Mouse (Mus musculus) kidney, embryonic 14.5 days (tissue): ENCODE data around the gene Asap2. TPM values are rescaled to one million over a fixed set of nuclear protein-coding genes. Genes with fewer than 3 reads are reported as not detected.

ENCODE experiments used
- ATAC-seq: fragments of 200-750 bp; cut with Nextera tagmentation; 2 replicates; pipeline ENCODE4 v1.8.0; 2017; ENCODE audit warnings: moderate number of reproducible peaks, mild to moderate bottlenecking, moderate TSS enrichment, moderate library complexity; ENCODE audit not compliant: low FRiP score, low TSS enrichment
- H3K27ac ChIP-seq: fragments of 300-500 bp; sonication (generic); 2 replicates; pipeline ENCODE4 v1.5.1; 2014; ENCODE audit warnings: low read depth, mild to moderate bottlenecking, low read length, moderate library complexity, mixed read lengths
- H3K27me3 ChIP-seq: fragments of 300-500 bp; sonication (generic); 2 replicates; pipeline ENCODE4 v1.6.1; 2014; ENCODE audit warnings: mild to moderate bottlenecking, low read length; ENCODE audit not compliant: control insufficient read depth, insufficient read depth
- H3K36me3 ChIP-seq: fragments of 300-500 bp; sonication (generic); 2 replicates; pipeline ENCODE4 v1.6.1; 2014; ENCODE audit warnings: low read length, mixed read lengths; ENCODE audit not compliant: control insufficient read depth, insufficient read depth
- H3K4me1 ChIP-seq: fragments of 300-500 bp; sonication (generic); 2 replicates; pipeline ENCODE4 v1.6.1; 2014; ENCODE audit warnings: low read length, mixed read lengths; ENCODE audit not compliant: control insufficient read depth, insufficient read depth
- H3K4me2 ChIP-seq: fragments of 300-500 bp; sonication (generic); replicated peaks from 2 replicates; pipeline ENCODE4 v1.6.1; 2014; ENCODE audit warnings: low read depth, mild to moderate bottlenecking, low read length
- H3K4me3 ChIP-seq: fragments of 300-500 bp; sonication (generic); 2 replicates; pipeline ENCODE4 v1.5.1; 2014; ENCODE audit warnings: mild to moderate bottlenecking, low read length
- H3K9ac ChIP-seq: fragments of 300-500 bp; sonication (generic); 2 replicates; pipeline ENCODE4 v1.6.1; 2014; ENCODE audit warnings: low read depth, mild to moderate bottlenecking, low read length, moderate library complexity
- H3K9me3 ChIP-seq: fragments of 300-500 bp; sonication (generic); 2 replicates; pipeline ENCODE4 v1.6.1; 2016; ENCODE audit warnings: low read length; ENCODE audit not compliant: control insufficient read depth
- WGBS: fragments of 180-500 bp; shearing (Covaris S2); extraction: QIAGEN DNeasy Blood & Tissue Kit; methylation state at CpG from one replicate; pipeline ENCODE4 v1.1.7; 2014; 5-methylcytosine and 5-hydroxymethylcytosine counted together
- polyA plus RNA-seq: library from polyadenylated mRNA; unstranded; fragments of >200 nt; fragmentation: Nextera tagmentation; extraction: Ambion mirVana; gene quantifications from 2 replicates; pipeline ENCODE4 v1.2.1, GENCODE M21; 2014

Gene Asap2
- polyA plus RNA-seq, 1 experiment from 2014 or later, result 15.0 TPM

DNA sequence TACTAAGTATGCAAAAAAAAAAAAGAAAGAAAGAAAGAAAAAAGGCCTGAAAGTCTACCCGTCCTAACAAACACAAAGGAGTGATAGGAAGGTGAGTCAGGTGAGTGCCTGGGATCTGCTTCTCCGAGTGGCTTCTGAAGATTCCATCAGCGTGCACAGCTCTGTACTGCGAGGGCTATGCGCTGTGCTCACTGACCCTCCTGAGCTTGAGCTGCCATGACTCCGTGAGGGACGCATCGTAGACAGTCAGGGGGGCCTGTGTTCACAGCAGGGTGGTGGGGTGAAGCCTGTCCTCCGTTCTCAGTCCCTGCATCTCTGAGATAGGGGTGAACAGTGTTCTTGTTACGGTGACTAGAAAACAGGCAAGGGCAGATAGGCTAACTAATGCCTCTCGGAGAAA is 308.6 kb downstream of the Asap2 start:
- no peaks in the 10 kb centered on the region for H3K4me1 ChIP-seq
- no peaks in the 10 kb centered on the region for H3K9me3 ChIP-seq
- no peak overlapping the region for H3K9ac ChIP-seq
- H3K27ac ChIP-seq, result no peak overlapping the region
- peaks cover 94% of the 10 kb centered on the region for H3K36me3 ChIP-seq
- 96% methylated on average over 11 of the region's 11 CpGs for WGBS
- no peak overlapping the region for H3K4me2 ChIP-seq
- no peak overlapping the region for H3K4me3 ChIP-seq
- no peaks in the 10 kb centered on the region for H3K27me3 ChIP-seq
- no peak for ATAC-seq

DNA sequence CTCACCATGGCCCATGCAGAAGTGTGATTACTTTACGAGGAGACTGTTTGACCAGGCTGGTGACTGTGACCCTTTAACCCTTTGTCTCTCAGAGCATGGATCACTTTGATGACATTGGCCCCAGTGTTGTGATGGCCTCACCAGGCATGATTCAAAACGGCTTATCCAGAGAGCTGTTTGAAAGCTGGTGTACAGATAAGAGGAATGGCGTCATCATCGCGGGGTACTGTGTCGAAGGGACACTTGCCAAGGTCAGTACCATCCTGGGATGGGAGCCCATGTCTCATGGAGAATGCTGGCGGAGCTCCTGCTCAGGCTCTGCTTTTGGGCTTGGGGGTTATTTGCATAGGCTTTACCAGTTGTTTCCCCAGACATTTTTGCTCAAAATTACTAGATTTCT is 311.1 kb downstream of the Asap2 start:
- no peak for ATAC-seq
- Histone ChIP-seq H3K9ac (no peak overlapping the region), H3K36me3 (peaks cover 90% of the 10 kb centered on the region), H3K9me3 (no peaks in the 10 kb centered on the region), H3K4me2 (no peak overlapping the region), H3K27me3 (no peaks in the 10 kb centered on the region), H3K4me1 (no peaks in the 10 kb centered on the region), H3K4me3 (no peak overlapping the region), H3K27ac (no peak overlapping the region)
- WGBS, result 88% methylated on average over 7 of the region's 7 CpGs

DNA sequence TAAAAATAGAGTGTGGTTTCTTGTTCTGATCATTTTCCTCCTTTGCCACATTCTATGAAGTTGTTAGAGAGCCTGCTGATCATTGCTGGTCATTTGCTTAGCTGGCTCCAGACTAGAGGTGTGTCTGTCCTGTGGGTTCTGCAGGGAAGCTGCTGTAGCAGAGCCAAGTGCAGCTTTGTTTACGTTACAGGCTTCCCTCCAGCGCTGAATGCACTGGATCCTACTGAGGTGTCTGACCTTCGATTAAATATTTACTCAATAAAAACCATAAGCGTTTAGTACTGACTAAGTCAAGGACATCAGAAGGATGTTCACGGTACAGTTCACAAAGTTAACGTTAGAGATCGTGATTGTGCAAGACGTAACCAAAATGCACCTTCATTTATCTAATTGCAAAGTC is 311.7 kb downstream of the Asap2 start:
- Histone ChIP-seq H3K4me3 (no peak overlapping the region), H3K9ac (no peak overlapping the region), H3K4me2 (no peak overlapping the region), H3K27ac (no peak overlapping the region), H3K4me1 (no peaks in the 10 kb centered on the region), H3K36me3 (peaks cover 90% of the 10 kb centered on the region), H3K27me3 (no peaks in the 10 kb centered on the region), H3K9me3 (no peaks in the 10 kb centered on the region)
- ATAC-seq, result no peak
- 81% methylated on average over 8 of the region's 8 CpGs for WGBS

DNA sequence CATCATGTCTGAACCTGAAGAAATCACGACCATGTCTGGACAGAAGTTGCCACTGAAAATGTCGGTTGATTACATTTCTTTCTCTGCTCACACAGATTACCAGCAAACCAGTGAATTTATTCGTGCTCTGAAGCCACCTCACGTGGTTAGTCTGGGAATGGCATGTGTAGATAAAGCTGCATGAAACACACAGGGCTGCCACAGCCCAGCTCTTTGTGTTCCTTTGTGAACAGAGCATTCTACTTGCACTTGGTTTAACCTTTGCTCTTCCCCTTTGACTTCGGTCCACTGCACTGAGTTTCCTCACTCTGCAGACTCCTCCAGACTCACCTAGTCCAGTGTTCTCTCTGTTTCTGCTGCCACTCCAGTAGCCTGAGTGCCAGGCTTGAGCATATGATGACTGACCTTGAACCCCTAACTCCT is 312.1 kb downstream of the Asap2 start:
- Histone ChIP-seq H3K4me1 (no peaks in the 10 kb centered on the region), H3K4me3 (no peak overlapping the region), H3K27ac (no peak overlapping the region), H3K27me3 (no peaks in the 10 kb centered on the region), H3K9ac (no peak overlapping the region), H3K4me2 (no peak overlapping the region), H3K36me3 (peaks cover 90% of the 10 kb centered on the region), H3K9me3 (no peaks in the 10 kb centered on the region)
- 88% methylated on average over 5 of the region's 5 CpGs for WGBS
- no peak for ATAC-seq

DNA sequence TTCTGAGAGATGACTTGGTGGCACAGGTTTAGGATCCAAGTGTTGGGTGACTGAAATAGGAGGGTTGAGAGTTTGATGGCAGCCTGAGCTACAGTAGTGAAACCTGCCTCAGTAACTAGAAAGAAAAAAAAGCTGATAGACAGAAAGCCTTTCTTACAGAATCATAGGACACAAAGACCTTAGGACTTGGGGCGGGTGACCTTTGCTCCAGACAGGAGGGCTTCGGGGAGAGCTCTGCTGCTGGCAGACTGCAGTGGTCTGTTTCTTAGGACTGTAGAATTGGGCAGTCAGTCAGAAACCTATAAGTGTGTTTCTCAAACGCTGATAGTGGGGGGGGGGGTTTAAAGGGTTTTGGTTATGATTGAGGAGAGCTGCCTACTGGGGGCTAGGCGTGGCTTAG is 315.5 kb downstream of the Asap2 start:
- ATAC-seq, result no peak
- no peak overlapping the region for H3K9ac ChIP-seq
- no peak overlapping the region for H3K4me2 ChIP-seq
- 89% methylated on average over 4 of the region's 4 CpGs for WGBS
- no peak overlapping the region for H3K27ac ChIP-seq
- no peak overlapping the region for H3K4me3 ChIP-seq
- H3K27me3 ChIP-seq, result no peaks in the 10 kb centered on the region
- H3K4me1 ChIP-seq, result no peaks in the 10 kb centered on the region
- peaks cover 90% of the 10 kb centered on the region for H3K36me3 ChIP-seq
- H3K9me3 ChIP-seq, result no peaks in the 10 kb centered on the region

DNA sequence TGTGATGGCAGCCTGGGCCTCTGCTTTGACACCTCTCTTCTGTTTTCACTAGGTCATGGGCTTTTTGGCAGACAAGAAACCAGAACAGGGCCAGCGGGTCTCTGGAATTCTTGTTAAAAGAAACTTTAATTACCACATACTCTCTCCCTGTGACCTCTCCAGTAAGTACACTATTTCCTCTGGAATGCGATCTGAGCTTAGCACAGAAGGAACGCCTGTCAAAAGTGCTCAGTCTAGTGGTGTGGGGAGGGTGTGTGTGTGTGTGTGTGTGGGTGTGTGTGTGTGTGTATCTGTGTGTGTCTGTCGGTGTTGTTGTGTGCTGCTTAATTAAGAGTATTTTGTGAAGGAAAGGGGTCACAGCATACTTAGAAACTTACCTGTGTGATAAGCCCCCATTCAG is 316.5 kb downstream of the Asap2 start:
- H3K27me3 ChIP-seq, result no peaks in the 10 kb centered on the region
- no peak overlapping the region for H3K4me2 ChIP-seq
- no peak overlapping the region for H3K4me3 ChIP-seq
- H3K9ac ChIP-seq, result no peak overlapping the region
- H3K4me1 ChIP-seq, result no peaks in the 10 kb centered on the region
- no peaks in the 10 kb centered on the region for H3K9me3 ChIP-seq
- ATAC-seq, result no peak
- no peak overlapping the region for H3K27ac ChIP-seq
- H3K36me3 ChIP-seq, result peaks cover 91% of the 10 kb centered on the region
- WGBS, result 75% methylated on average over 4 of the region's 4 CpGs

DNA sequence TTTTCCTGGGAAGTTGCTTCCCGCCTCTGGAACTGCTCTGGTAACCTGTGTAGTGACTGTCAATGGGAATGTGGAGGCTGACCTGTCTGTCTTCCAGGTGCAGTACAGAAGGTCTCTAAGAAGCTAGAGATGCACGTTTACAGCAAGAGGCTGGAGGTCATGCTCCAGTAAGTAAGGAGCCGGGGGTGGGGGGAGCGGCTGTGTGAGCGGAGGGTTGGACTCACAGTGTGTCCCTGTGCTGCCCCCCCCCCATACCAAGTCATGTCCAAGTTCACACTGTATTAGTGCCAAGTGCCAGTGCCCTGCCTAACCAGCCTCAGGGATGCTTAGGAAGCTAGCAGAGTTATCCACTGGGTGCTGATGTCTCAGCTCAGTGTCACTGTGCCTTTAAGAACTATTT is 321.9 kb downstream of the Asap2 start:
- WGBS, result 81% methylated on average over 5 of the region's 5 CpGs
- Histone ChIP-seq H3K36me3 (peaks cover 73% of the 10 kb centered on the region), H3K4me2 (no peak overlapping the region), H3K27me3 (no peaks in the 10 kb centered on the region), H3K9ac (no peak overlapping the region), H3K4me3 (no peak overlapping the region), H3K9me3 (no peaks in the 10 kb centered on the region), H3K4me1 (peaks cover 2% of the 10 kb centered on the region; the same call in 1 of the 2 replicates), H3K27ac (no peak overlapping the region)
- ATAC-seq, result no peak

DNA sequence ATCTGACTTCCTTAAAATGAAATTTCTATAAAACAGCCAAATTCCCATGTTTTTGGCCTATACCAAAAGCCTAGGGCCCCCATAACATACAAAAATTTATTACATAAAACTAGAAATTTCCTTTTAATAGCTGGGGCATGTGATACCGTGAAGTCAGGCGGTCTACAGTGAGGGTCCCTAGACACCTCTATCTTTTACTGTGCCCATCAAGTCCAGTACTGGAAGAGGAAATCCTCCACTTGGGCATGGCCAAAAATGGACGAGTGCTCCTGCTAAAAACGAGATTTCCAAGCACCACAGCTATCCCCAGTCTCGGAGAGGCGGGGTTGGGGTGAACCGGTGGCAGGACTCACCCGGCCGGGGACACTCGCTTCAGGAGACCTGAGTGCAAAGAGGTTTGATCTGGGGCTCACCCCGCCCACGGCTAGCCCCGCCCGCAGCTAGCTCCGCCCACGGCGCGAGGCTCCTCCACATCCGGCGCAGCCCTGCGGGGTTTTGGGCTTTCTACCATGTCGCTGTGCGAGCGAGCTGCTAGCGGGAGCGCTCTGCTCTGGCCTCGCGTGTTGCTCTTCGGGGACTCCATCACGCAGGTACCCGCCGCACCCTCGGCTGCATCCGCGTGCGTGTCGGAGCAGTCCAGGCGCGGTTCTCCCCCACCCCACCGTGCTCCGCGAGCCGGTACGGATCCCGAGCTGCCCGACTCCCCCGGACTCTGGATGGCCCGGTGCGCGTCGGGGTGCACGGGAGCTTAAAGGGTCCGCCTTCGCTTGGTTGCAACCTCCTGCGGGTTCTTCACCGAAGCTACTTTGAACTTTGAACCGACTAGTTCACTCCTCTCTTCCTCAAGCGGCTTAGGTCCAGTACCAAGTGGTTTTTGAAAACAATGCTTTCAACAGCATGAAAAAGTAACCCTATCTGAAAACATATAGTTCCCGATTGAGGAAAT is 325.9 kb downstream of the Asap2 start, which contains the start of gene Iah1:
Gene Iah1 (plus strand): TSS at position 467 of the 946 bp plus-strand sequence.
- 3% methylated on average over 49 of the region's 59 CpGs for WGBS
- H3K27ac ChIP-seq, result peak within 1 kb of the TSS; percentile 73; the same call in 1 of the 2 replicates
- peak within 1 kb of the TSS; percentile 42 for H3K4me2 ChIP-seq
- H3K36me3 ChIP-seq, result peaks cover 42% of the 10 kb centered on the region
- H3K9me3 ChIP-seq, result no peaks in the 10 kb centered on the region
- H3K9ac ChIP-seq, result peak within 1 kb of the TSS; percentile 84
- peak within 1 kb of the TSS; percentile 66 for H3K4me3 ChIP-seq
- ATAC-seq, result peak; percentile 94
- peaks cover 3% of the 10 kb centered on the region; the same call in 1 of the 2 replicates for H3K4me1 ChIP-seq
- H3K27me3 ChIP-seq, result no peaks in the 10 kb centered on the region

DNA sequence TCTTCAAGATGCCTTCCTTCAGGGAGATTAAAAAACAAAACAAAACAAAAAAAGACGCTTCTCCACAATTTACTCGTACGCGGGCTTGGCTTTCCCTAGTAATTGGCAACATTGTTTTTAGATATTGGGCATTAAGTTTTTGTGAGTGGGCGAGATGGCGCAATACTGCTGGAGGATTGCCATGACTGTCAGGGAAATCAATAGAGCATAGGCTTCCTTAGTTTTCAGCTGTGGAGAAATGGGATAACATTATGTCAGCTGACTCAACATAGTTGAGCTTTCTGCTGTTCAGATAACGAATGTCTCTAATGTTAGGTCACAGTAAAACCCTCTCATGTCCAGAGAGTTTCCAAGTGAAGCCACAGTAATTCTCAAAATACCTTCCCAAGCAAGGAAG is 326.6 kb downstream of the Asap2 start:
- H3K27ac ChIP-seq, result no peak overlapping the region
- H3K9ac ChIP-seq, result peak overlapping the region; percentile 84
- 34% methylated on average over 7 of the region's 7 CpGs for WGBS
- peak overlapping the region; percentile 66 for H3K4me3 ChIP-seq
- H3K36me3 ChIP-seq, result peaks cover 39% of the 10 kb centered on the region
- ATAC-seq, result no peak
- H3K4me1 ChIP-seq, result peaks cover 3% of the 10 kb centered on the region; the same call in 1 of the 2 replicates
- no peaks in the 10 kb centered on the region for H3K27me3 ChIP-seq
- peak overlapping the region; percentile 42 for H3K4me2 ChIP-seq
- H3K9me3 ChIP-seq, result no peaks in the 10 kb centered on the region
